Mouse (Mus musculus): ENCODE measurements around the gene Actn3. TPM values are rescaled to one million over a fixed set of nuclear protein-coding genes. Genes with fewer than 3 reads are reported as not detected.

Actn3 gene
- polyA plus RNA-seq (2015; fragmentation: Nextera tagmentation; extraction: Ambion mirVana) = 1.6 and 2.3 TPM in 2 replicates

- Histone ChIP-seq H3K27me3 (0 out of 2 replicates have a peak, but pooled peaks cover 3% of the 10 kb centered on the region), H3K9me3 (no peaks in the 10 kb centered on the region)
Measured at GRCm38 (mm10) chr19:4877785-4878184, at the start of gene Actn3. Gene Actn3 (minus strand): TSS chr19:4877909.

GRCm38 (mm10) chr19:4925121-4925860, 47.6 kb upstream of the Actn3 start:
- WGBS = 95% methylated on average over 11 of the region's 11 CpGs

More at GRCm38 (mm10) chr19:4877785-4878184, at the start of gene Actn3:
- Histone ChIP-seq H3K4me2 (peak within 1 kb of the TSS; percentile 81), H3K27ac (replicated peaks) (peak within 1 kb of the TSS; percentile 81), H3K36me3 (no peaks in the 10 kb centered on the region), H3K4me3 (peak within 1 kb of the TSS; percentile 72), H3K9ac (peak within 1 kb of the TSS; percentile 83), H3K4me1 (replicated peaks) (peaks cover 22% of the 10 kb centered on the region)
- ATAC-seq (ENCODE audit: low FRiP score, low read depth) = peak; percentile 13; the same call in 1 of the 2 replicates
- 3% methylated on average over 17 of the region's 17 CpGs for WGBS

GRCm38 (mm10) chr19:4919652-4920051, 41.9 kb upstream of the Actn3 start:
- Histone ChIP-seq H3K27me3 (no peaks in the 10 kb centered on the region), H3K4me1 (replicated peaks) (no peaks in the 10 kb centered on the region), H3K9me3 (no peaks in the 10 kb centered on the region), H3K27ac (replicated peaks) (no peak overlapping the region), H3K4me3 (no peak overlapping the region), H3K4me2 (no peak overlapping the region), H3K36me3 (peaks cover 85% of the 10 kb centered on the region), H3K9ac (no peak overlapping the region)
- no peak for ATAC-seq (ENCODE audit: low FRiP score, low read depth)
- WGBS = 84% methylated on average over 6 of the region's 6 CpGs

More at GRCm38 (mm10) chr19:4925121-4925860, 47.6 kb upstream of the Actn3 start:
- no peak for ATAC-seq (ENCODE audit: low FRiP score, low read depth)
- Histone ChIP-seq H3K4me2 (no peak overlapping the region), H3K9me3 (no peaks in the 10 kb centered on the region), H3K9ac (no peak overlapping the region), H3K4me1 (replicated peaks) (peaks cover 33% of the 10 kb centered on the region), H3K27me3 (no peaks in the 10 kb centered on the region), H3K27ac (replicated peaks) (no peak overlapping the region), H3K4me3 (no peak overlapping the region), H3K36me3 (peaks cover 47% of the 10 kb centered on the region)

- no peaks in the 10 kb centered on the region for H3K4me1 ChIP-seq (replicated peaks)
- peaks cover 86% of the 10 kb centered on the region for H3K36me3 ChIP-seq
- no peaks in the 10 kb centered on the region for H3K27me3 ChIP-seq
- no peak overlapping the region for H3K4me3 ChIP-seq
- ATAC-seq (ENCODE audit: low FRiP score, low read depth) = no peak
- no peak overlapping the region for H3K27ac ChIP-seq (replicated peaks)
- no peak overlapping the region for H3K9ac ChIP-seq
- no peak overlapping the region for H3K4me2 ChIP-seq
- WGBS = 89% methylated on average over 10 of the region's 10 CpGs
- H3K9me3 ChIP-seq = no peaks in the 10 kb centered on the region
Measured at GRCm38 (mm10) chr19:4916827-4917226, 39.1 kb upstream of the Actn3 start.

- Histone ChIP-seq H3K4me1 (replicated peaks) (no peaks in the 10 kb centered on the region), H3K4me2 (no peak overlapping the region), H3K9ac (no peak overlapping the region), H3K9me3 (no peaks in the 10 kb centered on the region), H3K36me3 (peaks cover 85% of the 10 kb centered on the region), H3K27me3 (no peaks in the 10 kb centered on the region), H3K27ac (replicated peaks) (no peak overlapping the region), H3K4me3 (no peak overlapping the region)
- WGBS = 89% methylated on average over 15 of the region's 15 CpGs
- no peak for ATAC-seq (ENCODE audit: low FRiP score, low read depth)
Measured at GRCm38 (mm10) chr19:4915924-4916603, 38.4 kb upstream of the Actn3 start.

GRCm38 (mm10) chr19:4909376-4909775, 31.7 kb upstream of the Actn3 start:
- peaks cover 54% of the 10 kb centered on the region for H3K36me3 ChIP-seq
- H3K27me3 ChIP-seq = no peaks in the 10 kb centered on the region
- peaks cover 14% of the 10 kb centered on the region for H3K4me1 ChIP-seq (replicated peaks)
- H3K9me3 ChIP-seq = no peaks in the 10 kb centered on the region
- H3K4me3 ChIP-seq = no peak overlapping the region
- no peak overlapping the region for H3K9ac ChIP-seq
- WGBS = 95% methylated on average over 7 of the region's 7 CpGs
- no peak overlapping the region for H3K4me2 ChIP-seq
- no peak for ATAC-seq (ENCODE audit: low FRiP score, low read depth)
- no peak overlapping the region for H3K27ac ChIP-seq (replicated peaks)

- no peak for ATAC-seq (ENCODE audit: low FRiP score, low read depth)
- Histone ChIP-seq H3K27me3 (no peaks in the 10 kb centered on the region), H3K4me1 (replicated peaks) (peaks cover 14% of the 10 kb centered on the region), H3K9me3 (no peaks in the 10 kb centered on the region), H3K4me3 (no peak overlapping the region), H3K36me3 (peaks cover 43% of the 10 kb centered on the region), H3K27ac (replicated peaks) (no peak overlapping the region), H3K9ac (no peak overlapping the region), H3K4me2 (no peak overlapping the region)
- WGBS = 90% methylated on average over 4 of the region's 4 CpGs
Measured at GRCm38 (mm10) chr19:4908107-4908506, 30.4 kb upstream of the Actn3 start.

- H3K4me1 ChIP-seq (replicated peaks) = peaks cover 14% of the 10 kb centered on the region
- peak within 1 kb of the TSS; percentile 76 for H3K9ac ChIP-seq
- H3K27ac ChIP-seq (replicated peaks) = peak within 1 kb of the TSS; percentile 89
- no peaks in the 10 kb centered on the region for H3K27me3 ChIP-seq
- WGBS = 8% methylated on average over 31 of the region's 31 CpGs
- peak within 1 kb of the TSS; percentile 67 for H3K4me2 ChIP-seq
- no peaks in the 10 kb centered on the region for H3K9me3 ChIP-seq
- H3K4me3 ChIP-seq = peak within 1 kb of the TSS; percentile 87
- peak; percentile 71 for ATAC-seq (ENCODE audit: low FRiP score, low read depth)
- H3K36me3 ChIP-seq = peaks cover 37% of the 10 kb centered on the region
Measured at GRCm38 (mm10) chr19:4905979-4906794, 28.5 kb upstream of the Actn3 start, which contains the start of gene Bbs1. Gene Bbs1 (minus strand): TSS chr19:4906628.

- 81% methylated on average over 3 of the region's 3 CpGs for WGBS
- no peak overlapping the region for H3K4me2 ChIP-seq
- H3K9ac ChIP-seq = no peak overlapping the region
- 0 out of 2 replicates have a peak, but pooled peaks cover under 1% of the 10 kb centered on the region for H3K4me1 ChIP-seq (replicated peaks)
- H3K27me3 ChIP-seq = no peaks in the 10 kb centered on the region
- no peaks in the 10 kb centered on the region for H3K9me3 ChIP-seq
- no peak for ATAC-seq (ENCODE audit: low FRiP score, low read depth)
- peaks cover 22% of the 10 kb centered on the region for H3K36me3 ChIP-seq
- no peak overlapping the region for H3K4me3 ChIP-seq
- H3K27ac ChIP-seq (replicated peaks) = no peak overlapping the region
Measured at GRCm38 (mm10) chr19:4899888-4900287, 22.2 kb upstream of the Actn3 start.

- H3K27me3 ChIP-seq = no peaks in the 10 kb centered on the region
- H3K4me3 ChIP-seq = no peak overlapping the region
- no peak overlapping the region for H3K9ac ChIP-seq
- H3K9me3 ChIP-seq = no peaks in the 10 kb centered on the region
- ATAC-seq (ENCODE audit: low FRiP score, low read depth) = no peak
- H3K36me3 ChIP-seq = peaks cover 22% of the 10 kb centered on the region
- H3K27ac ChIP-seq (replicated peaks) = no peak overlapping the region
- 89% methylated on average over 9 of the region's 9 CpGs for WGBS
- no peak overlapping the region for H3K4me2 ChIP-seq
- no peaks in the 10 kb centered on the region for H3K4me1 ChIP-seq (replicated peaks)
Measured at GRCm38 (mm10) chr19:4898972-4899371, 21.3 kb upstream of the Actn3 start.

- Histone ChIP-seq H3K4me3 (no peak overlapping the region), H3K4me1 (replicated peaks) (no peaks in the 10 kb centered on the region), H3K4me2 (no peak overlapping the region), H3K36me3 (peaks cover 20% of the 10 kb centered on the region), H3K9ac (no peak overlapping the region), H3K27me3 (no peaks in the 10 kb centered on the region), H3K27ac (replicated peaks) (no peak overlapping the region), H3K9me3 (no peaks in the 10 kb centered on the region)
- 55% methylated on average over 21 of the region's 21 CpGs for WGBS
- no peak for ATAC-seq (ENCODE audit: low FRiP score, low read depth)
Measured at GRCm38 (mm10) chr19:4896780-4897520, 19.2 kb upstream of the Actn3 start.

Data from hindbrain, embryonic 15.5 days (tissue).